Mouse (Mus musculus) megakaryocyte, adult 5-6 weeks (primary cell): ENCODE measurements at regions not wholly inside any gene's neighbourhood (a gene's known extent, or its start where the extent isn't known, plus 50 kb on each side); places are given as distances from the start of the nearest gene placed in this dataset.

Source experiments
- ATAC-seq: 2 replicates; pipeline ENCODE4 v1.8.0; 2016; ENCODE audit warnings: mild to moderate bottlenecking, inconsistent platforms; ENCODE audit not compliant: poor library complexity, severe bottlenecking

- ATAC-seq = peak; percentile 83
These were observed 53.1 kb upstream of the Rai14 start for GRCm38 (mm10) chr15:10767535-10767934.

GRCm38 (mm10) chr15:10770410-10771310 lies 56.2 kb upstream of the Rai14 start:
- ATAC-seq = no peak

- ATAC-seq = peak; percentile 83
These were observed 56.9 kb upstream of the Rai14 start for GRCm38 (mm10) chr15:10771311-10771690.

GRCm38 (mm10) chr15:10779941-10780620 lies 65.7 kb upstream of the Rai14 start:
- ATAC-seq = peak; percentile 57

- ATAC-seq = no peak
These were observed 74.9 kb upstream of the Rai14 start for GRCm38 (mm10) chr15:10789371-10789770.

GRCm38 (mm10) chr15:10790862-10791497 lies 76.6 kb upstream of the Rai14 start:
- no peak for ATAC-seq

- no peak for ATAC-seq
These were observed 77.2 kb upstream of the Rai14 start for GRCm38 (mm10) chr15:10791516-10792112.

- ATAC-seq = no peak
These were observed 77.7 kb upstream of the Rai14 start for GRCm38 (mm10) chr15:10792156-10792555.

- ATAC-seq = peak; percentile 92
These were observed 80.8 kb upstream of the Rai14 start for GRCm38 (mm10) chr15:10795126-10795792.

GRCm38 (mm10) chr15:10799656-10800055 lies 85.2 kb upstream of the Rai14 start:
- no peak for ATAC-seq

GRCm38 (mm10) chr15:10814195-10814594 lies 99.8 kb upstream of the Rai14 start:
- no peak for ATAC-seq

- ATAC-seq = no peak
These were observed 100.3 kb upstream of the Rai14 start for GRCm38 (mm10) chr15:10814709-10815108.

- no peak for ATAC-seq
These were observed 101.8 kb upstream of the Rai14 start for GRCm38 (mm10) chr15:10816213-10816621.

- ATAC-seq = peak; percentile 98
These were observed 103.8 kb upstream of the Rai14 start for GRCm38 (mm10) chr15:10818216-10818615.

- no peak for ATAC-seq
These were observed 104.3 kb upstream of the Rai14 start for GRCm38 (mm10) chr15:10818706-10819105.

- no peak for ATAC-seq
These were observed 109.5 kb upstream of the Rai14 start for GRCm38 (mm10) chr15:10823933-10824332.

GRCm38 (mm10) chr15:10829588-10829987 lies 115.2 kb upstream of the Rai14 start:
- ATAC-seq = no peak

GRCm38 (mm10) chr15:10830478-10830877 lies 116.1 kb upstream of the Rai14 start:
- ATAC-seq = no peak

GRCm38 (mm10) chr15:10831106-10831505 lies 116.7 kb upstream of the Rai14 start:
- ATAC-seq = no peak

- no peak for ATAC-seq
These were observed 117.9 kb upstream of the Rai14 start for GRCm38 (mm10) chr15:10832331-10832730.
